Mouse (Mus musculus) brain, embryonic 14.5 days (tissue): Measurements from ENCODE around the gene Zranb3.

ENCODE experiments used
- CTCF ChIP-seq: fragments of 200-500 bp; IDR thresholded peaks from 2 replicates; pipeline ENCODE4 v1.5.1; 2012; ENCODE audit warnings: inconsistent platforms, mild to moderate bottlenecking, moderate library complexity, borderline replicate concordance; ENCODE audit not compliant: insufficient read depth, insufficient read length; ENCODE audit errors: extremely low read depth
- POLR2A ChIP-seq: fragments of 200-500 bp; IDR thresholded peaks from 2 replicates; pipeline ENCODE4 v1.6.1; 2012; ENCODE audit warnings: mild to moderate bottlenecking, inconsistent platforms, borderline replicate concordance; ENCODE audit not compliant: poor library complexity, insufficient read depth, insufficient read length, severe bottlenecking; ENCODE audit errors: extremely low read depth

DNA sequence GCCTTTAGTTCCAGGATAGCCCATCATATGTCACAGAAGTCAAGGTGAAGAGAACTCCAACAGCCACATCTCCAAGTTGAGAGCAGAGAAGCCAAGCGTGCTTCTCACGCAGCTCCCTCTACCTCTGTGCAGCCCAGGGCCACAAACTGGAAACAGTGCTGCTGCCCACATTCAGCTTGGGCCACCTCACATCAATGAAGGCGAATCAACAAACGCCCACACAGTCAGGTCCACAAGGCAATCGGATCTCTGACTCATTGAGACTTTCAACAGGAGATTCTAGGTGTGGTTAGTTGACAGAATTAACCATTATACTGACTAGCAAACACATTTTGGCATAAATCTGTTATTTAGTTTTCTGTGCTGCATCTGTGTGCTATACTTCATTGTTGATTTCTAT lies 44.2 kb downstream of the Zranb3 start:
- TF ChIP-seq POLR2A, result no peak
- no peak for TF ChIP-seq CTCF
